Mouse (Mus musculus) stomach, embryonic 14.5 days (tissue): ENCODE data around the gene Setdb2. TPM values are rescaled to one million over a fixed set of nuclear protein-coding genes. Genes with fewer than 3 reads are reported as not detected.

Experiments
- polyA plus RNA-seq: library from polyadenylated mRNA; unstranded; fragments of >200 nt; fragmentation: Nextera tagmentation; extraction: Ambion mirVana; gene quantifications from 2 replicates; pipeline ENCODE4 v1.2.1, GENCODE M21; 2014

The Setdb2 gene
- polyA plus RNA-seq, 1 experiment from 2014 or later, result 10.0 TPM

Other genes with a start within 250 kb of the Setdb2 start
- 70.6 and 73.9 TPM in 2 replicates for gene Rcbtb1, start 239.7 kb downstream of the Setdb2 start, polyA plus RNA-seq
- not detected in 2 replicates for gene Gm6904, start 180.7 kb downstream of the Setdb2 start, polyA plus RNA-seq
- 0.26 TPM in 1 of 2 replicates, not detected in the other for gene Phf11a, start 143.4 kb downstream of the Setdb2 start, polyA plus RNA-seq
- 0.53 and 1.6 TPM in 2 replicates for gene Phf11b, start 99.5 kb downstream of the Setdb2 start, polyA plus RNA-seq
- 2.3 and 2.8 TPM in 2 replicates for gene Phf11d, start 75.4 kb downstream of the Setdb2 start, polyA plus RNA-seq
- gene Phf11c, start 45.5 kb downstream of the Setdb2 start, polyA plus RNA-seq, result 0.87 and 0.88 TPM in 2 replicates
- 43.2 and 49.3 TPM in 2 replicates for gene Cab39l, start 88 bp upstream of the Setdb2 start, polyA plus RNA-seq
- 41.7 and 42.7 TPM in 2 replicates for gene Cdadc1, start 157.1 kb upstream of the Setdb2 start, polyA plus RNA-seq
- gene Shisa2, start 184.4 kb upstream of the Setdb2 start, polyA plus RNA-seq, result 8.3 and 10.4 TPM in 2 replicates